Mouse (Mus musculus): ENCODE measurements around the gene Atp7b. TPM values are rescaled to one million over a fixed set of nuclear protein-coding genes. Genes with fewer than 3 reads are reported as not detected.
A peak's percentile ranks its signal among the peaks of the same experiment; 100 is the strongest.

Atp7b gene
- polyA plus RNA-seq, 1 experiment: 4.3 TPM

DNA sequence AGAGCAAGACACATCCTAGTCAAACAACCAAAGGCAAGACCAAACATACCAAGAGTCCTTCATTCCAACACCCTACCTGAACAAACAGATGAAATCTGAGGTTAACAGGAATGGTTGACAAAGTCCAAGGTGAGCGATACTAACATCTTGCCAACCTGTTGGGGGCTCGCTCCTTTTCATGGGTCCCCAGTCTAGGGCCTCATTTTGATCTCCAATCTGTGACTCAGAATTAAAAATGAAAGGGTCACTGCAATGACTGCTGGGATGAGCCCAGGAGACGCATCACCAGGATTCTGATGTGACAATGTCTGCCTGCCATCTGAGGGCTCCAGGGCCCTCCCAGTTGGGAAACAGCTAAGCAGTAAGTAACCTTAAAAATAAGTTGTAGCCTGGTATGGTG, 90.6 kb downstream of the Atp7b start, which contains the start of gene Ccdc70:
TSS of gene Ccdc70 (plus strand) at position 301 of the 400 bp plus-strand sequence.
- TF ChIP-seq POLR2A (IDR thresholded peaks at IDR 0.05; ENCODE audit: borderline replicate concordance, control insufficient read depth, low read depth, low read length): no peak
- no peak for TF ChIP-seq CTCF (IDR thresholded peaks at IDR 0.05; ENCODE audit: control insufficient read depth, insufficient read depth, low read length)
- Histone ChIP-seq H3K4me3 (replicated peaks; ENCODE audit: control insufficient read depth, low read depth, low read length) (no peak within 1 kb of the TSS), H3K4me1 (ENCODE audit: control insufficient read depth, insufficient read depth, low read length) (no peaks in the 10 kb centered on the region), H3K27ac (ENCODE audit: control insufficient read depth, insufficient read depth, low read depth, low read length, poor library complexity) (no peak within 1 kb of the TSS)
- 80% methylated on average over 3 of the region's 3 CpGs for WGBS

DNA sequence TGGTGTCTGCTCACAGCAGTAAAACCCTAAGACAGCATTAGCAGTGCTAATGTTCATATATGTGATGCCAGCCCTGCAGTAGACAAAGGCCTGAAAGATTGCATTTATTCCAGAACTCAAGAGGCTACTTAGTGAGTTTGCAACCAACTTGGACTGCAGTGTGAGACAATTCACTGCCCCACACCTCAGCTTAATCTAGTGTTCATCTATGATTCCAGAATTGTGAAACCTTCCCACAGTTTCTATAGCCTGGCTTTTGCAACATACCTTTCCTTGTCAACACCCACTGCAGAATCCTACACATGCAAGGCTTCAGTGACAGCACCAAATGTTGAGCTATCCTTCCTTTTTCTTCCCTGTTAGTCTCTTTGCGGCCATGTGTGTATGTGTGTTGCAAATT, 93.5 kb downstream of the Atp7b start:
- Histone ChIP-seq H3K27ac (ENCODE audit: control insufficient read depth, insufficient read depth, low read depth, low read length, poor library complexity) (no peak overlapping the region), H3K4me3 (replicated peaks; ENCODE audit: control insufficient read depth, low read depth, low read length) (no peak overlapping the region), H3K4me1 (ENCODE audit: control insufficient read depth, insufficient read depth, low read length) (no peaks in the 10 kb centered on the region)
- TF ChIP-seq CTCF (IDR thresholded peaks at IDR 0.05; ENCODE audit: control insufficient read depth, insufficient read depth, low read length) (no peak), POLR2A (IDR thresholded peaks at IDR 0.05; ENCODE audit: borderline replicate concordance, control insufficient read depth, low read depth, low read length) (no peak)
- WGBS: 43% methylated on average over 1 of the region's 1 CpGs

GRCm38 (mm10) chr8:21958414-21958813, 101.7 kb downstream of the Atp7b start, which contains the start of gene Fam90a1a:
Fam90a1a (plus strand) TSS chr8:21958714.
- TF ChIP-seq CTCF (IDR thresholded peaks at IDR 0.05; ENCODE audit: control insufficient read depth, insufficient read depth, low read length): no peak
- no peak for TF ChIP-seq POLR2A (IDR thresholded peaks at IDR 0.05; ENCODE audit: borderline replicate concordance, control insufficient read depth, low read depth, low read length)
- Histone ChIP-seq H3K4me3 (replicated peaks; ENCODE audit: control insufficient read depth, low read depth, low read length) (no peak within 1 kb of the TSS), H3K4me1 (ENCODE audit: control insufficient read depth, insufficient read depth, low read length) (no peaks in the 10 kb centered on the region), H3K27ac (ENCODE audit: control insufficient read depth, insufficient read depth, low read depth, low read length, poor library complexity) (no peak within 1 kb of the TSS)
- WGBS: 78% methylated on average over 2 of the region's 2 CpGs

DNA sequence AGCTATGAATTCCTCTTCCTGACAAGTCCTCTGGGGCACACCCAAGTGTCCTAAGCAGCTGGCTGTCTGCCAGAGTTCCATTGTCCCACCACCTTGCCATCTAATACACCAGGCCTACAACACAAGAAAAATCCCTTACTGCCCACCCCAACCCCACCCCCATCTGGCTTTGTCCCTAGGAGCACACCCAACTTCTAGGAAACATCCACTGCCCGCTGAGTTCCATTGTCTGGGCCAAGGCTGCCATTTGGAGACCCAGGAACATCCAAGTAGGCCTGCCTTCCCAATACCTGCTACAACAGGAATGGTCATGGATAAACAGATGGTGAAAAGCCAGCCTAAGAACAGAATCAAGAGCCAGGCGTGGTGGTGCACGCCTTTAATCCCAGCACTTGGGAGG, 103.8 kb downstream of the Atp7b start:
- no peak for TF ChIP-seq POLR2A (IDR thresholded peaks at IDR 0.05; ENCODE audit: borderline replicate concordance, control insufficient read depth, low read depth, low read length)
- TF ChIP-seq CTCF (IDR thresholded peaks at IDR 0.05; ENCODE audit: control insufficient read depth, insufficient read depth, low read length): no peak
- H3K4me1 ChIP-seq (ENCODE audit: control insufficient read depth, insufficient read depth, low read length): no peaks in the 10 kb centered on the region
- no peak overlapping the region for H3K27ac ChIP-seq (ENCODE audit: control insufficient read depth, insufficient read depth, low read depth, low read length, poor library complexity)
- no peak overlapping the region for H3K4me3 ChIP-seq (replicated peaks; ENCODE audit: control insufficient read depth, low read depth, low read length)
- 73% methylated on average over 3 of the region's 3 CpGs for WGBS

DNA sequence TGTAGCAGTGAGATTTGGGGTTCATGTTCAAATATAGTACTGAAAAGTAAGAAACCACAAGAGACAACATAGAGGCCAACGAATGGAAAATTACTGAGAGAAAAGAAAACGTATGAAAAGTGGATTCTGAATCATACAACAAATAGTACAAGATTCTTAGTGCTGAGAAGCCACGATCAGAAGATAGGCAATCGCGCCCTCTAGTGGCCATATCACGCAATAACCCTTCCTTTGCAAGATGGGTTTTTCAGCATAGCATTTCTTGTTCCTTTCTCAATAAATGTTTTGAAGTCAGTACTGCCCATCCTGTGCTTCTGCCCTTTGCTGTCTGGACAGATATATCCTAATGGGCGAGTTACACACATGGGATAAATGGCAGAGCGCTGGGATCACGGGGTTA, 104.8 kb downstream of the Atp7b start:
- Histone ChIP-seq H3K4me1 (ENCODE audit: control insufficient read depth, insufficient read depth, low read length) (no peaks in the 10 kb centered on the region), H3K27ac (ENCODE audit: control insufficient read depth, insufficient read depth, low read depth, low read length, poor library complexity) (no peak overlapping the region), H3K4me3 (replicated peaks; ENCODE audit: control insufficient read depth, low read depth, low read length) (no peak overlapping the region)
- WGBS: 5% methylated on average over 9 of the region's 9 CpGs
- no peak for TF ChIP-seq POLR2A (IDR thresholded peaks at IDR 0.05; ENCODE audit: borderline replicate concordance, control insufficient read depth, low read depth, low read length)
- 0 out of 2 replicates have a peak, but pooled peaks have one; percentile 11 for TF ChIP-seq CTCF (IDR thresholded peaks at IDR 0.05; ENCODE audit: control insufficient read depth, insufficient read depth, low read length)

DNA sequence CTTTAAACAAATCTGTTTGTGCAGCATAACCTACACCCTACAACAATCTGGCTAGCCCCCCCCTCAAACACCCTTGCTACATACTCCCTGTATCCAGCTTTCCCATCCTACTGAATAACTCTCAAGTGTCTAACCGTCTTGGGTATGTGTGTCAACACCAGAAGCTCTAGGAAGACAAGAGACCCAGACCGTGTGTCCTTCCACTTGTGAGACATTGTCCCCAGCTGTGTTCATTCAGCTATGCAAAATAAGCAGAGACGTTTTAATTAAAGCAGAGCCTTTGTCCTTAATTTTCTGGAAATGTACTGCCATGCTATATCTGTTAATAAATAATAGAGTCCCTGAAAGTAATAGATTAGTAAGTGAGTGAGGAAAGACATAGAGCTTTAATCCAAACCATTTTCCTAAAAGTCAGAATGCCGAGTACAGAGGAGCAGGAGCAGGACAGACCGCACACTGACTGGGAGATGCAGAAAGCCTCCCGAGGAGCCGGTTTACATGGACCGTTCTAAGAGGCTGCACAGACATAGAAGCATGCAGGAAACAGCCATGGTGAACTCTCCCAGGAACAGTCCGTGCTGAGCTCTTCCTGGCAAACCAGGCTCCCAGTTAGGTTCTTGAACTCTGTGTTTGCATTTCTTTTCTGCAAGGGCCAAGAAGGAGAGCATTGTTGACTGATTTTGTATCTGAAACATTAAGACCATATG, 112.6 kb downstream of the Atp7b start:
- no peak for TF ChIP-seq POLR2A (IDR thresholded peaks at IDR 0.05; ENCODE audit: borderline replicate concordance, control insufficient read depth, low read depth, low read length)
- TF ChIP-seq CTCF (IDR thresholded peaks at IDR 0.05; ENCODE audit: control insufficient read depth, insufficient read depth, low read length): no peak
- no peaks in the 10 kb centered on the region for H3K4me1 ChIP-seq (ENCODE audit: control insufficient read depth, insufficient read depth, low read length)
- 78% methylated on average over 9 of the region's 9 CpGs for WGBS
- H3K4me3 ChIP-seq (replicated peaks; ENCODE audit: control insufficient read depth, low read depth, low read length): no peak overlapping the region
- H3K27ac ChIP-seq (ENCODE audit: control insufficient read depth, insufficient read depth, low read depth, low read length, poor library complexity): no peak overlapping the region

- TF ChIP-seq CTCF (IDR thresholded peaks at IDR 0.05; ENCODE audit: control insufficient read depth, insufficient read depth, low read length): no peak
- no peak for TF ChIP-seq POLR2A (IDR thresholded peaks at IDR 0.05; ENCODE audit: borderline replicate concordance, control insufficient read depth, low read depth, low read length)
- Histone ChIP-seq H3K4me1 (ENCODE audit: control insufficient read depth, insufficient read depth, low read length) (no peaks in the 10 kb centered on the region), H3K27ac (ENCODE audit: control insufficient read depth, insufficient read depth, low read depth, low read length, poor library complexity) (no peak within 1 kb of the TSS), H3K4me3 (replicated peaks; ENCODE audit: control insufficient read depth, low read depth, low read length) (no peak within 1 kb of the TSS)
- 81% methylated on average over 6 of the region's 6 CpGs for WGBS
Measured at GRCm38 (mm10) chr8:21946462-21946861, 113.6 kb downstream of the Atp7b start, which contains the start of gene Defb13. Defb13 (plus strand) TSS chr8:21946762.

Other genes with a start within 250 kb of the Atp7b start
- gene Defb50, start 236.8 kb downstream of the Atp7b start, polyA plus RNA-seq (2011; ENCODE audit: insufficient read depth, insufficient read length, low replicate concordance, missing spikeins): not detected in 2 replicates
- gene Defb2, start 220.4 kb downstream of the Atp7b start, polyA plus RNA-seq (2011; ENCODE audit: insufficient read depth, insufficient read length, low replicate concordance, missing spikeins): not detected in 2 replicates
- not detected in 2 replicates for gene Defb10, start 201.4 kb downstream of the Atp7b start, polyA plus RNA-seq (2011; ENCODE audit: insufficient read depth, insufficient read length, low replicate concordance, missing spikeins)
- not detected in 2 replicates for gene Defb9, start 174.9 kb downstream of the Atp7b start, polyA plus RNA-seq (2011; ENCODE audit: insufficient read depth, insufficient read length, low replicate concordance, missing spikeins)
- not detected in 2 replicates for gene Defb11, start 153.9 kb downstream of the Atp7b start, polyA plus RNA-seq (2011; ENCODE audit: insufficient read depth, insufficient read length, low replicate concordance, missing spikeins)
- not detected in 2 replicates for gene Defb15, start 127.6 kb downstream of the Atp7b start, polyA plus RNA-seq (2011; ENCODE audit: insufficient read depth, insufficient read length, low replicate concordance, missing spikeins)
- gene Defb35, start 122.0 kb downstream of the Atp7b start, polyA plus RNA-seq (2011; ENCODE audit: insufficient read depth, insufficient read length, low replicate concordance, missing spikeins): not detected in 2 replicates
- not detected in 2 replicates for gene Defb13, start 113.5 kb downstream of the Atp7b start, polyA plus RNA-seq (2011; ENCODE audit: insufficient read depth, insufficient read length, low replicate concordance, missing spikeins)
- not detected in 2 replicates for gene Fam90a1a, start 101.6 kb downstream of the Atp7b start, polyA plus RNA-seq (2011; ENCODE audit: insufficient read depth, insufficient read length, low replicate concordance, missing spikeins)
- gene Ccdc70, start 90.5 kb downstream of the Atp7b start, polyA plus RNA-seq (2011; ENCODE audit: insufficient read depth, insufficient read length, low replicate concordance, missing spikeins): not detected in 2 replicates
- gene Alg11, start 416 bp upstream of the Atp7b start, polyA plus RNA-seq (2011; ENCODE audit: insufficient read depth, insufficient read length, low replicate concordance, missing spikeins): 0.61 and 3.5 TPM in 2 replicates
- not detected in 2 replicates for gene Nek5, start 64.7 kb upstream of the Atp7b start, polyA plus RNA-seq (2011; ENCODE audit: insufficient read depth, insufficient read length, low replicate concordance, missing spikeins)
- gene Nek3, start 106.1 kb upstream of the Atp7b start, polyA plus RNA-seq (2011; ENCODE audit: insufficient read depth, insufficient read length, low replicate concordance, missing spikeins): 2.6 and 19.3 TPM in 2 replicates
- gene Ckap2, start 125.5 kb upstream of the Atp7b start, polyA plus RNA-seq (2011; ENCODE audit: insufficient read depth, insufficient read length, low replicate concordance, missing spikeins): 29.1 and 30.2 TPM in 2 replicates
- 11.3 and 13.3 TPM in 2 replicates for gene Vps36, start 132.5 kb upstream of the Atp7b start, polyA plus RNA-seq (2011; ENCODE audit: insufficient read depth, insufficient read length, low replicate concordance, missing spikeins)
- gene Thsd1, start 167.0 kb upstream of the Atp7b start, polyA plus RNA-seq (2011; ENCODE audit: insufficient read depth, insufficient read length, low replicate concordance, missing spikeins): 0.60 and 0.95 TPM in 2 replicates
- not detected in 2 replicates for gene Tpte, start 223.1 kb upstream of the Atp7b start, polyA plus RNA-seq (2011; ENCODE audit: insufficient read depth, insufficient read length, low replicate concordance, missing spikeins)

All from bone marrow, adult 2 months (tissue).